Mouse (Mus musculus) yolk sac, embryonic 10.5 days (tissue): Measurements from ENCODE around the gene Amdhd1.
"Not testable (repeated sequence)": the region's sequence is repeated elsewhere in the genome, so short reads cannot be mapped to it uniquely, and the experiment has no call there.

Experiments
- DNase-seq: peaks from one replicate; pipeline ENCODE4 v3.0.0-alpha.2; 2017; ENCODE audit warnings: low spot score

Amdhd1 gene

DNA sequence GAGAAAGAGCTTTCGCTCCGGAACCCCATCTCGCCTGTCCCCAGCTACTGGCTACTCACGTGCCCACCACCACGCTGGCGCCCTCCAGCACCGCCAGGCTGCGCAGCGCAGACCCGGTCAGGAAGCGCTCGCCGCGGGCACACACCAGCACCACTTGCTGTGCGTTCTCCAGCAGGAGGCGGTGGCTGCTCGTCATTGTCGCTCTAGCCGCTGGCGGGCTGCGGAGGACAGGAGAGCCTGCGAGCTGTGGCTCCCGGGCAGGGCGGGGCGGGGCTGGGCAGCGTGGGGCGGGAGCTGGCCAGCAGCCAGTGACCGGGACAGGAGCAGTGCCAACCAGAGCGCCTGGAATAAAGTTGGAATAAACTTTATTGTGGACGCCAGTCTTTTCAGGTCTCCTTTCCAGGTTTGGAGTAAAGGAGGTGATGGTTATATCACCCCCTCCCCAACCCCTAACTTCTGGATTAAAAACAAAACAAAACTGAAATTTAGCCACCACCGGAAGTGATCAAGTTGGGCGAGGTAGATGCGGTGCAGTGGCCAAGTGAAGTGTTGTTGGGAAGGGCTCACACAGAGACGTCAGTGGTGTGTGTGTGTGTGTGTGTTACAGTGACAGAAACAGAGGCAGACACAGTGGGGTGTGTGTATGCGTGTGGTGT is at the start of gene Amdhd1:
Gene Amdhd1, minus strand, starts transcription at position 259 of the 656 bp plus-strand sequence.
- DNase-seq = peak; percentile 83

DNA sequence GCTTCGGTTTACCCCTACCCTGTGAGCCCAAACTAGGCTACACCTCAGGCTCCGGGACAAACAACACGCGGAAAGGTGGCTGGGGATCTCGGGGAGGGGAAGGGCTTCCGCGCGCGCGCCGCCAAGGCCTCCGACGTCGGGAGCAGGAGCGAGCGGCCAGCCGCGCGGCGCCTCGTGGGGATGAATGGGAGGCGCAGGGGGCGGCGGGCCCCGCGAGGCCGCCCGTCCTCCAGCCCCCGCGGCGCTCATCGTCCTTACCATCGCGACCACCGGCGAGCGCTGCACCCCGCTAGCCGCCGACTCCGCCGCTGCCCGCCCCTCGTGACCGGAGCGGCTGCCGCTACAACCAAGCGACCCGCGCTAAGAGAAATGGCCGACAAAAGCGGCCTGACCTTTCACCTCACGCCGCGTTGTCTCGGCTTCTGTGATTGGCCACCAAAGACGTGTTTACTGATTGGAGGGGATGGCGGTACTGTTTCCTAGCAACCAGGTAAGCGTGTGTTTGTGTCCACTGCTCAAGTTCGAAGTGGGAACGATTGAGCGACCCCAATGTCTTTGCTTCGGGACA is 49.5 kb upstream of the Amdhd1 start, which contains the start of gene Snrpf:
Gene Snrpf, minus strand, starts transcription at position 426 of the 568 bp plus-strand sequence.
- DNase-seq = peak; percentile 93

DNA sequence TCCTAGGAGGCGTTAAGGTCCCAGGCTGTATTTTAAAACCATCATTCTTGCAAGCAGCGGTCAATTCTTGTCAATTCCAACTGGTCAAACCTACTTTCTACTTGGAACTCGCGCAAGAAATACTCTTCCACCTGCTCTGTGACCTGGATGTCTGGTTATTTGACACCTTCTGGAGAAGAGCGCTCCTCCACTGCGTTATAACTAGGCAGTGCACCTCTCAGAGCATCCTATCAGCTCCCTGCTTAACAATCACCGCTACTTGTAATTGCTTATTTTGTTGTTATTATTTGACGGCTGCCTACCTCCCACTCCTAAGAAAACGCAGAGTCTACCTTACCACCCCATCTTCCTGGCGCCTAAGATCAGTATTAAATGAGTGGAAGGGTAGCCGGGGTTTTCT is 49.0 kb upstream of the Amdhd1 start:
- DNase-seq = peak; percentile 11

DNA sequence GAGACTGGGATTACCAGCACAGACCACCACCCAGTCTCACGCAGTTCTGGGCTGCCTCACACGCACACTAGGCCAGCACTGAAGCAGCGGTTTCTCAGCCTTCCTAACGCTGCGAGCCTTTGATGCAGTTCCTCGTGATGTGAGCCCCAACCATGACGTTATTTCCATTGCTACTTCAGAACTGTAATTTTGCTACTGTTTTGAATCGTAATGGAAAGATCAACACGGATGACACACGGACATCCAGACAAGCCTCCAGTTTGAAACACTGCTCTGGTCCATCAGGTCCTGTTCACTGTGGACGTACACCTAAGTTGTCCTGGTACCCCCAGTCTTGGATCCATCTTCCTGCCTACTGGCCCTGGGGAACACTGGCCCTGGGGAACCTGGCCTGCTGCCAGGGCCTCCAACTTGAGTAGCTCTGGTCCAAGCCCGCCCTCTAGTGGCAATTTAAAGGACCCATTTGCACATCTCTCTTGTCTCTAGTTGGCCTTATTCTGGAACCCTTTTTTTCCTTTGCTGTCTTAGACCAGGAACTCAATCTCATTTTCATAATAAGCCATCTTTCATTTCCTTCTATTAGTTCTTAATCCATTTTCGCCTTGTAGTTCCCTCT is 37.5 kb upstream of the Amdhd1 start:
- peak; percentile 43 for DNase-seq

DNA sequence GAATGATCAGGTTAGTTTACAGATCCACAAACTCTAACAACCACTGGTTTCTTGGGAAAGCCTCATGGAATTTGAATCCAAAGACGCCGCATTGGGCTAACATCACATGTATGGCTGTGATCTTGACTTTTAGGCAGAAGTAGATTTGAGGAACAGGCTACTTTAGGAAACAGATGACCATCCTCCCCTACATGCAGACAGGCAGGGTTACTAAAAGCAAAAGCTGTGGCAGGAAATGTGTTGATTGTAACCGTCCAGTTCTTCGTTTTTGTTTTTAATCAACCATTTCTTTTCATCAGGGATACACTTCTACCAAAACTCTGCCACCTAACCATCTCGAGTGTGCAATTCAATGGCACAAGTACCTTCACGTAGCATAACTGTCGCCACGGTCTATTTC is 36.1 kb upstream of the Amdhd1 start:
- no peak for DNase-seq

DNA sequence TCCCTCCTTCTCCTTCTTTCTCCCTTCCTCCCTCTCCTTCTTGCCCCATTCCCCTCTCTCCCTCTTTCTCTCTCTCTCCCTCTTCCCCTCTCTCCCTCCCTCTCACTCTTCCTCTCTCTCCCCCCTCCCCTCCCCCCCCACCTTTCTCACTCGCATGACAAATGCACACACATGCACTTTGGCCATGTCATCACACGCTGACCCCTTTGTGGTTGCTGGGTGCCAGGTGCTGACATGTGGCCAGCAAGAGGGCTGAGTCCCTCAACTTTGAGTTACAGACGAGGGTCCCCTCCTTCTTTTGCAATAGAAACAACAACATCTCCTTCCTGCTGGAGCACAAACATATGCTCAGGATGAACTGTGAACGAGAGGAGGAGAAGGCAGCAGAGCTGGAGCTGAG is 35.1 kb upstream of the Amdhd1 start:
- no peak for DNase-seq

DNA sequence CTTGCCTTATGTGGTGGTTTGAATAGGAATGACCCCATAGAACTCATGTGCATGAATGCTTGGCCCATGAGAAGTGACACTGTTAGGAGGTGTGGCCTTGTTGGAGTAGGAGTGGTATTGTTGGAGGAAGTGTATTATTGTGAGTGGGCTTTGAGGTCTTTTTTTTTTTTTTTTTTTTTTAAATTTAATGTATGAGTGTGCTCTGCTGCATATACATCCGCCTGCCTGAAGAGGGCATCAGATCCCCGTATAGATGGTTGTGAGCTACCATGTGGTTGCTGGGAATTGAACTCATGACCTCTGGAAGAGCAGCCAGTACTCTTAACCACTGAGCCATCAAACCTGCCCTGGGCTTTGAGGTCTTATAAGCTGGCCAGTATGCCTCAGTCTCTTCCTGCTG is 32.4 kb upstream of the Amdhd1 start:
- no peak for DNase-seq

DNA sequence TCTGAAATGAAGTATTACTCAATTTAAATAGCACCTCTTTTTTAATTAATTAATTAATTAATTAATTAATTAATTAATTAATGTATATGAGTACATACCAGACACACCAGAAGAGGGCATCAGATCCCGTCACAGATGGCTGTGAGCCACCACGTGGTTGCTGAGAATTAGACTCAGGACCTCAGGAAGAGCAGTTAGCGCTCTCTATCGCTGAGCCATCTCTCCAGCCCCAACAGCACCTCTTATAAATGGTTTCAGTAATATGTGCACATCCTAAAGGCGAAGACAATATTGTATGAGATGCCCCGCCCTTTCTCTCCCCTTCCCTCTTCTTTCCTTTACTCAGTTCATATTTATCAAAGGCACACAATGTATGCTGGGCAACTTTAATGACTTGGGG is 28.8 kb upstream of the Amdhd1 start:
- no peak for DNase-seq

DNA sequence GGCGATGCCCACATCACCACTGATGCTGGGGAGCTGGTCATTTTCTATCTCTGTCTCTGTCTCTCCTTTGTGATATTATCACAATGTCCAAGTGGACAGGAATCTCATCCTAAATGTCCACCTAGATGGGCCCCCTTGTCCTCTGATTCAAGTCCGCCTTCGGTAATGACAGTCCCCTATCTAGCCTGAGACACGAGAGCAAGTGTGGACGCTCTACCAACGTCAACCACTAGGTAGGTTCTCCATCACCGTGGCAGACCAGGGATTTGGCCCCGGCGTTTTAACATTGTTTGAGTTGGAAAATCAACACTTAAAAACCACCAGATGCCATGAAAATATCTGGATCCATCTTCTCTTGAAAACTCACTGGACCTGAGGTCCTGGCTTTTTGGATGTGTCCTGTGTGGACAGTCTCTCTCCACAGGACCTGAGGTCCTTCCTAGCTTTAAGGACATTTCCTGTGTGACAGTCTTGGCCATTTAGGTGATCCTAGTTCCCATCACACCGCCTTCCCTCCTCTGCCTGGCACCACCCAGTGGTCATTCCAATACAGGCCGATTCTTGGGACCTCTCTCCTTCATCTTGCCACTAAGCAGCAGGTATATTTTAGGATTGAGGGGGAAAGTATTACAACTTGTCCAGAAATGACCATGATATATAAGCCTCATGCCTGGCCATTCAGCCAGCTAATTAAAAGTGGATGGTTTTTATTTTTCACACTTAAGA is 28.2 kb upstream of the Amdhd1 start:
- no peak for DNase-seq

DNA sequence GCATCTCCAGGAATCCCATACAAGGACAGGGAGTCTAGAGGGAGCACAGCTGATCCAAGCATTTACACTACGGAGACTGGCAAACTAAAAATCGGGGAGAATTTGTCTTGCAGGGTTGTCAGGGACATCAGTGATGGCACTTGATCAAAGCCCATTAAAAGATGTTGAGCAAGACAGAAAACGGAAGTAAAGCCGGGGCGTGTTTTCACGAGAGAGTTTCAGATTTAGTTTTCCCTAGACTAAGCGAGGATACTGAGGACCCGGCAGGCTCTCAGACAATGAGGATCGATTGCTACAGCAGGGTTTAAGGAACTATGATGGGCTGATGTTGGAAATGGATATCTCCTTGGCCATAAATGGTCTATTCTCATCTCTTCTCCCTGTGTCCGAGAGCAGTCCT is 27.2 kb upstream of the Amdhd1 start:
- DNase-seq = no peak

DNA sequence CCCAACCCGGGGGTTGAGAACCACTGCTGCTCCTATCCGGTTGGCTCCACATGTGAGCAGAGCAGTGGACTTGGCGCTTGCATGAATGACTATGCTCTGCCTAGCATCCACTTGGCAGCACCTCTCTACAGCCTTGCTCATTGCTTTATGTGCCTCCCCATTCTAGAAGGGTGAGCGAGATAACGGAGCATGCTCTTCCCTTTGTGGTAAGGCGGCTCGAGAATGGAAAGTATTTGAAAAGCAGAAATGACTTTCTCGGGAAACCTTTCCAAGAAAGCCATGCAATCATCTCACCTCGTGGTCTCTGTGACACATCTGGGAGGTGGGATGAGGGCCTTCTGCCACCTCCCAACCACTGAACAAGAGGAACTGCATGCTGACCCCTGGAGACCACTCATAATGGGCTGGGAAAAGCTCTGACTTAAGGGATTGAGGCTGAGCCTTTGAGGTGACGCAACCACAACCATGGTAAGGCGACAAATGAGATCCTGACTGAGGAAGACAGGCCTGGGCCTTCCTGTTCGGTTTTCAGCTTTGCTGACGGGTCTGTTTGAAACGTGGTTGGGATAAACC is 24.8 kb upstream of the Amdhd1 start:
- DNase-seq = no peak

DNA sequence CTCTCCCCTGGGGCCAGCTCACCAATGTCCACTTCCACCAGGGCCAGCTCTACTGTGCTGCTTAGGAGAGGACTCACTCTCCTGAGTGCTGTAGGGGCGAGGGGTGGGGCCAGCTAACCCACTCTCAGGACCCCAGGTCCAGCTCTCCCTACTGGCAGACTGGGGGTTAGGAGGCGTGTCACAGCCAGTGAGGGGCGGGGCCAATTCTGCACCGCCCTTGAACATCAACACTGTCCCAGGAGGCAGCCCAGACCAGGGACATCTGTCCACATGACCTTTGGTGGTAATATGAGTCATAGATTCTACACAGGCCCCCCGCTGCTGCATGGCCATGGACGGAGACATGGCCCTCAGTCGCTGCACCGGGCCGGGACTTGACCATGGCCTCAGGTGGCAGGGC is 20.0 kb upstream of the Amdhd1 start:
- no peak for DNase-seq

DNA sequence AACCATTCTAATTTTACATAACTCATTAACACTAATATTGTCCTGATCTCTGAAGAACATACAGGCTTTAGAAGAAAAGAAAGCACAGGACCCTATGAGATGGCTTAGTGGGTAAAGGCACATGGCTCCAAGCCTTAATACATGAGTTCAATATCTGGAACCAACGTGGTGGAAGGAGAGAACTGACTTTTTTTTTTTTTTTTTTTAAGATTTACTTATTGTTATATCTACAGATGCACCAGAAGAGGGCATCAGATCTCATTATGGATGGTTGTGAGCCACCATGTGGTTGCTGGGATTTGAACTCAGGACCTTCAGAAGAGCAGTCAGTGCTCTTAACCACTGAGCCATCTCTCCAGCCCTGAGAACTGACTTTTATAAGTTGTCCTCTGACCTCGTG is 18.1 kb upstream of the Amdhd1 start:
- not testable (repeated sequence) for DNase-seq

DNA sequence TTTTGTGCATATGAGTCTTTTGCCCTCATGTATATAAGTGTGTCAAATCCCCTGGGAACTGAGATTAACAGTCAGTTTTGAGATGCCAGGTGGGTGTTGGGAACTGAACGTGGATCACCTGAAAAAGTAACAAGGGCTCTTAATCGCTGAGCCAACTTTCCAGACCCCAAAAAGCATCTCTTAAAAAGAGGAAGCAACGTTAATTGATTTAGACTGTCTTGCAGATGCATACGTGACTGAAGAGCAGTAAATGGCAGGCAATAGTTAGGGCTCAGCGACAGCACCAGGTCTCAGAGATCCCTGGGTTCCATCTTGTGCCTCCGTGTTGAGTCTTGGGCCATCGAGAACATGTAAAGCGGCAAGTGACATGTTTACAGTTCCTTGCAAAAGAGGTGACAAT is 12.8 kb upstream of the Amdhd1 start:
- DNase-seq = no peak

DNA sequence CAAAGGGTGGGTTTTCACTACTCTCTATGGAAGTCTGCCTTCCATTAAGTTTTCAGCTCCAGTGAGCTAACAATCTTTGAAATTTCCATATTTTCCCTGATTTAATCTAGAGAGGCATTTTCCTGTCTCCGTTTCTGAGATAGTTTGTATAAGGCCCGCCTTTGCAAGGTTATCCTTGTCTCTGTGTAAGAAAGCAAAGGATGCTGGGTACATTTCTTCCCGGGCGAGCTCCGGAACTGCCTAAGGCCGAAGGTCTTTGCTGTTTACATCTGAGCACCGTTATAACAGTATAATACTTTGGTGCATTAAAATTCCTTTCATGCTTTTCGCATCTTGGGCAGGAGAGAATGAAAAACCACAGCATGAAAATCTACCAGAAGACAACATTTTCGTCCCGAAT is 10.0 kb upstream of the Amdhd1 start:
- DNase-seq = peak; percentile 33

DNA sequence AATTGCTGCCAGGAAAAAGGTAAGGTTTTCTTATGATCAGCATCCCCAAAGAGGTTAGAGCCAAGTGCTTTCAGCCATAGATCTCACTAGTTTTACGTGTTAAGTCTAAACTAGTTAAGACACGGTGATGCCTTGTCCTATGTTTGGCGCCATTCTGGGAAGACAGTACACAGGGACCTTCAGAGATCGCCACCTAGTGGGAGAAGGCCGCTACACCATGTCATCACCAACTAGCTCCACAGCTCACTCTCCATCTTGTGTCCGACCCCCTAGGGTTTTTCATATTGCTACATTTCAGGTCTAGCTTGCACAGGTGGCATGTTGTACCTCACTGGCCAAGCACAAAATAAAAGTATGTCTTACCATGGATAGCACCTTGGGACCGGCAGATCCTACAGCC is 9.2 kb upstream of the Amdhd1 start:
- DNase-seq = peak; percentile 75

DNA sequence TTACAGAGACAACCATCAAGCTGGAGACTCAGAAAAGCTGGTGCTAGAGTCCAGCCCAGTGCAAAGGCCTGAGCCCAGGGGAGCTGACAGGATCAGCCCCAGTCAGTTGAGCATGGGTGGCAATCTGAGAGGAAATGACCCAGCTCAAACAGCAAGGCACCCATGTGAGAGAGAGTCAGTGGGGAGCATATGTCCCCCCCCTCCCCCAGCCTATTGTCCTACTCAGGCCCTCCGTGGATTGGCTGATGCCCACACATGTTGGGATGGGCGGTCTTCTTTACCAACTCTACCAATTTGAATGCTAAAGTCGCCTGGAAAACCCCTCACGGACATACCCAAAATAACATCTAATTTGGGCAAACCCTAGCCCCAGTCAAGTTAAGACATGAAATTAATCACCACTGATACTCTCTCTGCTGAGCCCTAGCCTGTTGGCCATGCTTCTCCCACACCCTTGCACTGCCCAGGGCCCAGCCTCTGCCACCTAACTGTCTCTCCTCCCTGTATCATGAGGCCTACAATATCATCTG is 8.0 kb upstream of the Amdhd1 start:
- DNase-seq = no peak

DNA sequence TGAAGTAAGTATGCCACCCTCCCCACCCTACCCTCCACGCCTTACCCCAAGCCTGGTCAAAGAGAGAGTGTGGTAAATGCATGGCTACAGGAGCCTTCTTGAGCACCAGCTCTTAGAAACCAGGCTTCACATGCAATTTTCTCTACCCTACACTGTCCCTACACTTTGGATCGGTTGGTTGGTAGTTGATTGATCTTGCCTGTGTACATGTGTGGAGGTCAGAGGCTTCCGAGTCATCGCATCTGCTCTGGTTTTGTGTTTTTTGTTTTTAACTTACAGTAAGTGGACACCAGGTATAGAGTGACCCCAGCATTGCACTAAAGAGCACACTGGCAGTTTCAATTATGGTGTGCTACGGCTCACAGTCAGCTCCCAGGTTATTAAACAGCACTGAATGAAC is 4.3 kb upstream of the Amdhd1 start:
- no peak for DNase-seq

DNA sequence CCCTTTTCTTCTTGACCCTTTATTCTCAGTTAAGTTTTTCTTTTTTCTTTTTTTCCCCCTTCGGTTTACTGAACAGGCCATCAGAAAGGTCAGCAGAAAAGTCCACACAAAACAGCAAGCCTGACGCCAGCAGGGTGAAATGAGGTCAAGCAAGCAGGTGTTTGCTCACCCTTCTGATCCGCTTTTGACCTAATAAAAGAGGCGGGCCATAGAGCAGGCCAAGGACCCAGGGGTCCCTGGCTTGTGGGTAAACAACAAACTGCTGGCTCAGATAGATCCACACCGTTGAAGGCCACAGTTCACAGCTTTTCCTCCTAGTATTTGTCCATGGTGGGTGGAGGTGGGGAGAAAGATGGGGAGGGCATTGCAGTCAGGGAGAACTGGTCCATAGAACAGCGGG is 3.3 kb upstream of the Amdhd1 start:
- DNase-seq = peak; percentile 77

DNA sequence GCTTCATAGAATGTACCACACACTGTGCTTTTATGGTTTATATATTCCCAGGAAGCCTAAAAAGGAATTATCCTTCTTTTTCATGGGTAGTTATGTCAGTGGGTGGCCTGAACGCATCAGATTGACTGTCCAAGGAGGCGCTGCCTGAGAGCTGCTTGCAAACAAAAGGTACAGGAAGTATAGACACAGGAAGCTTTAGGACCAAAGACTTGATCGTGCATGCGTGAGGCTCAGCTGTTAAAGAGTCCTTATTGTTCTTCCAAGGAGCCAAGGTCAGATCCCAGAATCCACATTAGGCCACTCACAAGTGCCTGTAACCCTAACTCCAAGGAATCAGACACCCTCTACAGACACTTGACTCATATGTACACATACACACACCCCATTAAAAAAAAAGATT is 2.5 kb upstream of the Amdhd1 start:
- DNase-seq = no peak

DNA sequence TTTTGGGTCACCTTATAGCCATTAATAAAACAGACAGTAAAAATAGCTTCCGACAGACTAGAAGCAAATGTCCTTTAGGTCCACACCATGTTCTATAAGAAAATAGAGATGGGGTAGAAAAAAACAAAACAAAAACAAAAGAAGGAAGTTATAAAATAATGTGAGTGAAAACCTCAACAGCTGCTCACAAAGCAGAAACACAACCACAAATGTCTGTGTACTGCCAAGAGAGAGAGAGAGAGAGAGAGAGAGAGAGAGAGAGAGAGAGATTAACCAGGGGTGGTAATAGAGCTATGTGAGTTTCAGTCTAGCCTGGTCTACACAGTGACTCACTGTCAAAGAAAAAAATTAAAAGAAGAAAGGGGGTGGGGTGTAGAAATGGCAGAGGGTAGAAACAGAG is 1.8 kb upstream of the Amdhd1 start:
- no peak for DNase-seq

DNA sequence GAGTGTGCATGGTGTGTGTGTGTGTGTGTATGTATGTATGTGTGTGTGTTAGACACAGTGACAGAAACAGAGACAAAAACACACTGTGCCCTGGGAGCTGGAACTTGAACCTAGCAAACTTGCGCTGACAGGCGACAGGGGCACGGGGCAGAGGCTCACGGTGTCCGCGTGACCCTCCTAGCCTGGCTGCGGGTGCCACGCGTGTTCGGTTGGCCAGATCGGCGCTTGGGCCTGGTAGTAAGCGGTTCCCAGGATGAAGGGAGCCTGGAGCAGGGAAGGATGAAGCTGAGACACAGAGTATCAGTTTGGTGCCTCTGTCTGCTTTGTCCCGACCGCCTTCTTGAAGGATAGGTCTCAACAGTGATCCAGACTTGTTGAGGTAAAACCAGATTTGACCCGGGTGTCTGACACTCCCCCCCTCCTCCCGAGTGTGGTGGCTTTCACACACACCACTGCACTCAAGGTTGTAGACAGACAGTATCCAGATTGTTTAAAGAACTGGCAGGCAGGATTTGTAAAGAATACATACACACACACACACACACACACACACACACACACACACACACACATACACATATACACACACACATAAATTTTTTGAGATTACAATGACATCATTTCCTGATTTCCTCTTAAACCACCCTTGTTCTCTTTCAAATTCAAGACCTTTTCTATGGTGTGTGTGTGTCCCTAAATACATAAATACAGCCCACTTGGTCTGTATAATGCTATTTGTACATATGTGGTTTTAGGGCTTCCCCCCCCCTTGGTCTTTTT is 788 bp upstream of the Amdhd1 start, which contains the start of gene Ccdc38:
Gene Ccdc38, plus strand, starts transcription at position 202 of the 780 bp plus-strand sequence.
- DNase-seq = no peak
